Mouse (Mus musculus) yolk sac, embryonic 10.5 days (tissue): Measurements from ENCODE around the gene F7.
A peak's percentile ranks its signal among the peaks of the same experiment; 100 is the strongest.

Experiments used
- DNase-seq: peaks from one replicate; pipeline ENCODE4 v3.0.0-alpha.2; 2017; ENCODE audit warnings: low spot score

Gene F7

GRCm38 (mm10) chr8:13025487-13026224 lies at the start of gene F7:
Gene F7, plus strand, starts transcription at chr8:13026034.
- DNase-seq = peak; percentile 84

- DNase-seq = no peak
Observed at GRCm38 (mm10) chr8:12976290-12976689, 49.5 kb upstream of the F7 start.

GRCm38 (mm10) chr8:12976723-12977122 lies 49.1 kb upstream of the F7 start:
- DNase-seq = no peak

- no peak for DNase-seq
Observed at GRCm38 (mm10) chr8:12977325-12977724, 48.5 kb upstream of the F7 start.

GRCm38 (mm10) chr8:12978308-12978707 lies 47.5 kb upstream of the F7 start:
- DNase-seq = no peak

- DNase-seq = peak; percentile 26
Observed at GRCm38 (mm10) chr8:12978726-12979125, 47.1 kb upstream of the F7 start.

GRCm38 (mm10) chr8:12983681-12984467 lies 42.0 kb upstream of the F7 start:
- no peak for DNase-seq

GRCm38 (mm10) chr8:12984601-12985243 lies 41.1 kb upstream of the F7 start:
- DNase-seq = no peak

- no peak for DNase-seq
Observed at GRCm38 (mm10) chr8:12985259-12985658, 40.6 kb upstream of the F7 start.

GRCm38 (mm10) chr8:12987571-12987970 lies 38.3 kb upstream of the F7 start:
- no peak for DNase-seq

- no peak for DNase-seq
Observed at GRCm38 (mm10) chr8:12988722-12989430, 37.0 kb upstream of the F7 start.

GRCm38 (mm10) chr8:12991411-12991810 lies 34.4 kb upstream of the F7 start:
- no peak for DNase-seq

- DNase-seq = no peak
Observed at GRCm38 (mm10) chr8:12994468-12994867, 31.4 kb upstream of the F7 start.

GRCm38 (mm10) chr8:12995481-12995880 lies 30.4 kb upstream of the F7 start:
- no peak for DNase-seq

GRCm38 (mm10) chr8:12996831-12997275 lies 29.0 kb upstream of the F7 start:
- no peak for DNase-seq

GRCm38 (mm10) chr8:12998331-12998730 lies 27.5 kb upstream of the F7 start:
- no peak for DNase-seq

GRCm38 (mm10) chr8:12999793-13000192 lies 26.0 kb upstream of the F7 start:
- no peak for DNase-seq

GRCm38 (mm10) chr8:13007458-13007857 lies 18.4 kb upstream of the F7 start:
- no peak for DNase-seq

- no peak for DNase-seq
Observed at GRCm38 (mm10) chr8:13010313-13010712, 15.5 kb upstream of the F7 start.

- DNase-seq = no peak
Observed at GRCm38 (mm10) chr8:13019560-13019959, 6.3 kb upstream of the F7 start.

GRCm38 (mm10) chr8:13021830-13022229 lies 4.0 kb upstream of the F7 start:
- DNase-seq = no peak

GRCm38 (mm10) chr8:13027615-13028014 lies 1.8 kb downstream of the F7 start:
- DNase-seq = no peak
